Mouse (Mus musculus): ENCODE data around the gene Rack1. TPM values are rescaled to one million over a fixed set of nuclear protein-coding genes. Genes with fewer than 3 reads are reported as not detected.

The Rack1 gene
- total RNA-seq, 2 experiments from 2014 or later: 530 to 563 TPM

Other genes with a start within 250 kb of the Rack1 start
- 10 to 100 TPM; 27.9 to 30.1 TPM for gene Trim41, start 17.0 kb downstream of the Rack1 start, total RNA-seq (2021)
- gene Trim7, start 25.8 kb downstream of the Rack1 start, total RNA-seq (2021): 10 to 100 TPM; 10.1 to 12.8 TPM
- 1 to 10 TPM; 2.9 to 5.0 TPM for gene Gm12184, start 26.3 kb downstream of the Rack1 start, total RNA-seq (2021)
- 1 to 10 TPM; 6.5 to 9.5 TPM for gene Irgm1, start 71.4 kb downstream of the Rack1 start, total RNA-seq (2021)
- gene Gm5431, start 101.9 kb downstream of the Rack1 start, total RNA-seq (2021): under 1 TPM; 0.50 to 0.65 TPM
- gene Psme2b, start 145.9 kb downstream of the Rack1 start, total RNA-seq (2021): 1 to 10 TPM; 2.4 to 3.6 TPM
- gene Olfr56, start 178.6 kb downstream of the Rack1 start, total RNA-seq (2021): under 1 TPM; 0.14 to 0.17 TPM
- 1 to 10 TPM; 3.4 to 4.7 TPM for gene 9930111J21Rik1, start 179.1 kb downstream of the Rack1 start, total RNA-seq (2021)
- gene Gm12185, start 191.9 kb downstream of the Rack1 start, total RNA-seq (2021): under 1 TPM; 0.17 to 0.45 TPM
- gene Tgtp1, start 193.8 kb downstream of the Rack1 start, total RNA-seq (2021): under 1 TPM; 0.53 to 0.55 TPM